ENCODE assay signal across 29 mouse cellular contexts in genomic region chr4:123056560-123057109, GRCm38 (mm10). TPM values are rescaled to one million over a fixed set of nuclear protein-coding genes. Genes with fewer than 3 reads are reported as not detected.
DNase-seq lines count a peak whose midpoint lies in the region; ATAC-seq and TF ChIP-seq lines count a peak whose summit lies in the region.
"Had no signal": no experiment of that assay in that cellular context is flagged by ENCODE, and none has a peak within 500 bp of the region (broad histone marks: within the 10 kb centered on the region; RNA-seq: fewer than 3 reads in every experiment).

No protein-coding gene starts in this region.

- TF ChIP-seq CTCF in stomach, postnatal 0 days (IDR thresholded peaks at IDR 0.05; ENCODE audit: low read depth), result no peak

- no peak for ATAC-seq in limb, embryonic 12.5 days (ENCODE audit: insufficient number of reproducible peaks, insufficient read depth, low FRiP score, low TSS enrichment, low read depth)
- peak; percentile 70; the same call in 1 of the 2 replicates for ATAC-seq in embryonic facial prominence, embryonic 14.5 days (ENCODE audit: low read depth)
- peak; percentile 48; the same call in 1 of the 2 replicates for ATAC-seq in stomach, postnatal 0 days (ENCODE audit: low FRiP score, low TSS enrichment)
- no peak for ATAC-seq in hindbrain, embryonic 12.5 days (ENCODE audit: low FRiP score)
- ATAC-seq: hindbrain, embryonic 16.5 days; intestine, embryonic 16.5 days; Patski had no signal

- H3K9ac ChIP-seq in limb, embryonic 12.5 days (replicated peaks), result no peak overlapping the region
- no peak overlapping the region; the same call in 1 of the 2 replicates for H3K9ac ChIP-seq in embryonic facial prominence, embryonic 14.5 days (ENCODE audit: low read depth, low read length)
- no peak overlapping the region for H3K9ac ChIP-seq in stomach, postnatal 0 days (ENCODE audit: low read length)
- H3K9ac ChIP-seq in hindbrain, embryonic 12.5 days, result no peak overlapping the region
- H3K9ac ChIP-seq: liver, embryonic 15.5 days; neural tube, embryonic 15.5 days had no signal

- peak; percentile 66 for TF ChIP-seq EP300 in stomach, postnatal 0 days (optimal IDR thresholded peaks at IDR 0.05)

- DNase-seq in limb, embryonic 10.5 days (ENCODE audit: low spot score), result no peak
- peak; percentile 70 for DNase-seq in embryonic facial prominence, embryonic 14.5 days (ENCODE audit: low spot score)
- peak; percentile 14 for DNase-seq in lung, postnatal 10 days
- DNase-seq in stomach, postnatal 0 days (ENCODE audit: low spot score), result no peak
- DNase-seq in thymus, adult 18-20 months, result no peak
- DNase-seq: adrenal gland, postnatal 10 days; cerebellum, adult 2 months; cerebellum, postnatal 25 days; embryo, embryonic 11 days; gastrocnemius, postnatal 36 days; kidney, adult 9 months; kidney, postnatal 25 days; layer of hippocampus, postnatal 36 days; liver; right cerebral cortex, adult 18-20 months; right cerebral cortex, postnatal 4 days had no signal

- 77% methylated on average over 3 of the region's 3 CpGs for WGBS in limb, embryonic 12.5 days
- WGBS in limb, embryonic 10.5 days, result 84% methylated on average over 3 of the region's 3 CpGs
- WGBS in embryonic facial prominence, embryonic 14.5 days, result 67% methylated on average over 3 of the region's 3 CpGs
- WGBS in stomach, postnatal 0 days, result 75% methylated on average over 3 of the region's 3 CpGs
- 93% methylated on average over 3 of the region's 3 CpGs for WGBS in hindbrain, embryonic 12.5 days

- no peaks in the 10 kb centered on the region; the same call in 1 of the 2 replicates for H3K4me1 ChIP-seq in limb, embryonic 12.5 days (replicated peaks)
- H3K4me1 ChIP-seq in limb, embryonic 10.5 days, result no peaks in the 10 kb centered on the region
- no peaks in the 10 kb centered on the region for H3K4me1 ChIP-seq in embryonic facial prominence, embryonic 14.5 days (ENCODE audit: control insufficient read depth, insufficient read depth, low read length)
- H3K4me1 ChIP-seq in stomach, postnatal 0 days (replicated peaks; ENCODE audit: control insufficient read depth, insufficient read depth), result no peaks in the 10 kb centered on the region
- H3K4me1 ChIP-seq in hindbrain, embryonic 12.5 days, result peaks cover 20% of the 10 kb centered on the region
- H3K4me1 ChIP-seq: liver, embryonic 15.5 days had no signal

- H3K4me2 ChIP-seq in limb, embryonic 12.5 days, result no peak overlapping the region
- no peak overlapping the region for H3K4me2 ChIP-seq in embryonic facial prominence, embryonic 14.5 days (ENCODE audit: low read depth, low read length)
- no peak overlapping the region for H3K4me2 ChIP-seq in stomach, postnatal 0 days (replicated peaks; ENCODE audit: low read depth)
- H3K4me2 ChIP-seq in hindbrain, embryonic 12.5 days (replicated peaks), result no peak overlapping the region
- H3K4me2 ChIP-seq: liver, embryonic 15.5 days; midbrain, embryonic 11.5 days; neural tube, embryonic 15.5 days had no signal

- H3K27ac ChIP-seq in limb, embryonic 12.5 days, result 0 out of 2 replicates have a peak overlapping the region, but pooled peaks have one; percentile 23
- H3K27ac ChIP-seq in limb, embryonic 10.5 days, result no peak overlapping the region
- H3K27ac ChIP-seq in embryonic facial prominence, embryonic 14.5 days (replicated peaks; ENCODE audit: low read depth, low read length), result peak overlapping the region; percentile 48
- H3K27ac ChIP-seq in stomach, postnatal 0 days (replicated peaks), result peak overlapping the region; percentile 53
- no peak overlapping the region for H3K27ac ChIP-seq in hindbrain, embryonic 12.5 days
- H3K27ac ChIP-seq: heart, adult 2 months; liver, embryonic 15.5 days; neural tube, embryonic 15.5 days had no signal

- H3K9me3 ChIP-seq in limb, embryonic 12.5 days, result no peaks in the 10 kb centered on the region
- H3K9me3 ChIP-seq in limb, embryonic 10.5 days (replicated peaks), result no peaks in the 10 kb centered on the region
- H3K9me3 ChIP-seq in embryonic facial prominence, embryonic 14.5 days (ENCODE audit: control insufficient read depth, low read length), result no peaks in the 10 kb centered on the region
- H3K9me3 ChIP-seq in stomach, postnatal 0 days (ENCODE audit: control insufficient read depth, low read length), result no peaks in the 10 kb centered on the region
- H3K9me3 ChIP-seq in hindbrain, embryonic 12.5 days (replicated peaks), result no peaks in the 10 kb centered on the region
- H3K9me3 ChIP-seq: G1E; liver, embryonic 15.5 days; neural tube, embryonic 15.5 days had no signal

- no peaks in the 10 kb centered on the region for H3K27me3 ChIP-seq in limb, embryonic 12.5 days
- no peaks in the 10 kb centered on the region for H3K27me3 ChIP-seq in limb, embryonic 10.5 days (ENCODE audit: low read depth, poor library complexity, severe bottlenecking)
- H3K27me3 ChIP-seq in embryonic facial prominence, embryonic 14.5 days (replicated peaks; ENCODE audit: control insufficient read depth, insufficient read depth, low read length), result no peaks in the 10 kb centered on the region
- no peaks in the 10 kb centered on the region for H3K27me3 ChIP-seq in stomach, postnatal 0 days (ENCODE audit: control insufficient read depth, insufficient read depth, low read length)
- no peaks in the 10 kb centered on the region for H3K27me3 ChIP-seq in hindbrain, embryonic 12.5 days
- H3K27me3 ChIP-seq: CH12.LX; liver, embryonic 15.5 days; neural tube, embryonic 15.5 days; Patski had no signal

- peaks cover 54% of the 10 kb centered on the region for H3K36me3 ChIP-seq in limb, embryonic 12.5 days
- peaks cover 56% of the 10 kb centered on the region for H3K36me3 ChIP-seq in limb, embryonic 10.5 days
- H3K36me3 ChIP-seq in embryonic facial prominence, embryonic 14.5 days (ENCODE audit: control insufficient read depth, insufficient read depth, low read length), result peaks cover 52% of the 10 kb centered on the region
- H3K36me3 ChIP-seq in stomach, postnatal 0 days (ENCODE audit: control insufficient read depth, insufficient read depth, low read length), result peaks cover 17% of the 10 kb centered on the region; the same call in 1 of the 2 replicates
- H3K36me3 ChIP-seq in hindbrain, embryonic 12.5 days, result peaks cover 41% of the 10 kb centered on the region

- H3K4me3 ChIP-seq in limb, embryonic 12.5 days (replicated peaks), result no peak overlapping the region
- H3K4me3 ChIP-seq in limb, embryonic 10.5 days, result no peak overlapping the region
- H3K4me3 ChIP-seq in embryonic facial prominence, embryonic 14.5 days (ENCODE audit: low read depth, low read length), result no peak overlapping the region
- H3K4me3 ChIP-seq in stomach, postnatal 0 days (ENCODE audit: low read depth, low read length), result no peak overlapping the region
- no peak overlapping the region for H3K4me3 ChIP-seq in hindbrain, embryonic 12.5 days
- H3K4me3 ChIP-seq: heart, adult 2 months; liver, embryonic 15.5 days; neural tube, embryonic 15.5 days had no signal

RNA-seq across cellular contexts. Expression of gene Trit1, which starts 40.2 kb away (rescaled TPM):
- polyA plus RNA-seq in limb, embryonic 12.5 days (2016; fragmentation: Nextera tagmentation; extraction: Ambion mirVana), result 18.3 and 20.6 TPM in 2 replicates
- polyA plus RNA-seq in limb, embryonic 10.5 days (2016; fragmentation: Nextera tagmentation; extraction: Ambion mirVana), result 17.7 and 17.8 TPM in 2 replicates
- polyA plus RNA-seq in embryonic facial prominence, embryonic 14.5 days (2014; fragmentation: Nextera tagmentation; extraction: Ambion mirVana), result 18.8 and 19.4 TPM in 2 replicates
- polyA plus RNA-seq in stomach, postnatal 0 days (2015; fragmentation: Nextera tagmentation; extraction: Ambion mirVana), result 11.6 and 12.0 TPM in 2 replicates
- polyA plus RNA-seq in hindbrain, embryonic 12.5 days (2016; fragmentation: Nextera tagmentation; extraction: Ambion mirVana), result 23.3 and 26.7 TPM in 2 replicates

RNA-seq across cellular contexts. Expression of gene Bmp8b, which starts 48.3 kb away (rescaled TPM):
- 0.19 and 0.68 TPM in 2 replicates for polyA plus RNA-seq in limb, embryonic 12.5 days (2016; fragmentation: Nextera tagmentation; extraction: Ambion mirVana)
- 0.16 and 0.29 TPM in 2 replicates for polyA plus RNA-seq in limb, embryonic 10.5 days (2016; fragmentation: Nextera tagmentation; extraction: Ambion mirVana)
- 0.90 and 1.1 TPM in 2 replicates for polyA plus RNA-seq in embryonic facial prominence, embryonic 14.5 days (2014; fragmentation: Nextera tagmentation; extraction: Ambion mirVana)
- 0.21 and 0.25 TPM in 2 replicates for polyA plus RNA-seq in stomach, postnatal 0 days (2015; fragmentation: Nextera tagmentation; extraction: Ambion mirVana)
- 0.33 and 0.44 TPM in 2 replicates for polyA plus RNA-seq in hindbrain, embryonic 12.5 days (2016; fragmentation: Nextera tagmentation; extraction: Ambion mirVana)
- polyA plus RNA-seq: G1E; heart, adult 2 months had no signal

RNA-seq across cellular contexts. Expression of gene Oxct2b, which starts 59.4 kb away (rescaled TPM):
- not detected in 2 replicates for polyA plus RNA-seq in limb, embryonic 12.5 days (2016; fragmentation: Nextera tagmentation; extraction: Ambion mirVana)
- not detected in 2 replicates for polyA plus RNA-seq in limb, embryonic 10.5 days (2016; fragmentation: Nextera tagmentation; extraction: Ambion mirVana)
- not detected in 2 replicates for polyA plus RNA-seq in embryonic facial prominence, embryonic 14.5 days (2014; fragmentation: Nextera tagmentation; extraction: Ambion mirVana)
- not detected in 2 replicates for polyA plus RNA-seq in stomach, postnatal 0 days (2015; fragmentation: Nextera tagmentation; extraction: Ambion mirVana)
- 0.48 TPM in 1 of 2 replicates, not detected in the other for polyA plus RNA-seq in hindbrain, embryonic 12.5 days (2016; fragmentation: Nextera tagmentation; extraction: Ambion mirVana)
- polyA plus RNA-seq: forebrain, embryonic 11.5 days; heart, embryonic 14.5 days; liver, embryonic 15.5 days; Patski had no signal

Comparison
In these comparisons a context has a peak if more than half of its experiments do, and no peak if none do; other contexts are left out.
1. H3K27ac ChIP-seq: peak in limb, embryonic 12.5 days (single experiment), embryonic facial prominence, embryonic 14.5 days (single experiment) and stomach, postnatal 0 days (single experiment); none in limb, embryonic 10.5 days (single experiment) and hindbrain, embryonic 12.5 days (single experiment).
2. ATAC-seq: peak in embryonic facial prominence, embryonic 14.5 days (single experiment) and stomach, postnatal 0 days (single experiment); none in limb, embryonic 12.5 days (single experiment) and hindbrain, embryonic 12.5 days (single experiment).
3. DNase-seq: peak in embryonic facial prominence, embryonic 14.5 days (single experiment) and lung, postnatal 10 days (single experiment); none in limb, embryonic 10.5 days (single experiment), stomach, postnatal 0 days (single experiment) and thymus, adult 18-20 months (0 of 2).